Mouse (Mus musculus): ENCODE measurements around the gene Btbd35f13. TPM values are rescaled to one million over a fixed set of nuclear protein-coding genes. Genes with fewer than 3 reads are reported as not detected.
"Not testable (repeated sequence)": the region's sequence is repeated elsewhere in the genome, so short reads cannot be mapped to it uniquely, and the experiment has no call there.

The Btbd35f13 gene
- not detected in 2 replicates for polyA plus RNA-seq (2016; fragmentation: Nextera tagmentation; extraction: Ambion mirVana)

DNA sequence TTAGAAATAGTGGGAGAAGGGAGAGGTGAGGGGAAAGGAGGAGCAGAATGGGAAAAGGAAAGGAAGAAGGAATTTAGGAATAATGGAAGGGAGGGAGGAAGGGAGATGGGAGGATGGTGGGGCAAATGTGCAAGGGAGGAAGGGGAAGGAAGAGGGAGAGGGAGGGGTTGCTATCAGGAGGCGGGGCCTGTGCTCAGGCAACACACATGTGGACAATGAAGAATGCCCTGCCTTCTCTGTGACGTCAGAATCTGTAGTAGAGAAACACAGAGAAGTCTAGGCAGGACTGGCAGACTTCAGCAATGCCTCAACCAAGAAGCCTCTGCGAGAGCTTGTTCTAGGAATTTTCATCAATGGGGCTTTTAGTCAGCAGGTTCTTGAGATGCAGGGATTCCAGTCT lies at the start of gene Btbd35f13:
Gene Btbd35f13, plus strand, starts transcription at position 301 of the 400 bp plus-strand sequence.
- not testable (repeated sequence) for ATAC-seq (ENCODE audit: insufficient number of reproducible peaks, low FRiP score); H3K4me1 ChIP-seq (replicated peaks); H3K27ac ChIP-seq (ENCODE audit: poor library complexity, severe bottlenecking); H3K4me2 ChIP-seq; H3K9ac ChIP-seq; H3K4me3 ChIP-seq; H3K27me3 ChIP-seq (replicated peaks); H3K9me3 ChIP-seq (replicated peaks); H3K36me3 ChIP-seq
- WGBS = 55% methylated on average over 3 of the region's 3 CpGs

DNA sequence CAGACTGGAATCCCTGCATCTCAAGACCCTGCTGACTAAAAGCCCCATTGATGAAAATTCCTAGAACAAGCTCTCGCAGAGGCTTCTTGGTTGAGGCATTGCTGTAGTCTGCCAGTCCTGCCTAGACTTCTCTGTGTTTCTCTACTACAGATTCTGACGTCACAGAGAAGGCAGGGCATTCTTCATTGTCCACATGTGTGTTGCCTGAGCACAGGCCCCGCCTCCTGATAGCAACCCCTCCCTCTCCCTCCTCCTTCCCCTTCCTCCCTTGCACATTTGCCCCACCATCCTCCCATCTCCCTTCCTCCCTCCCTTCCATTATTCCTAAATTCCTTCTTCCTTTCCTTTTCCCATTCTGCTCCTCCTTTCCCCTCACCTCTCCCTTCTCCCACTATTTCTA lies 45.3 kb downstream of the Btbd35f13 start, which contains the start of gene Btbd35f14:
Gene Btbd35f14, minus strand, starts transcription at position 101 of the 400 bp plus-strand sequence.
- H3K9me3 ChIP-seq (replicated peaks); H3K36me3 ChIP-seq; H3K27me3 ChIP-seq (replicated peaks); H3K9ac ChIP-seq; H3K27ac ChIP-seq (ENCODE audit: poor library complexity, severe bottlenecking); H3K4me2 ChIP-seq; H3K4me1 ChIP-seq (replicated peaks); H3K4me3 ChIP-seq; ATAC-seq (ENCODE audit: insufficient number of reproducible peaks, low FRiP score): not testable (repeated sequence)
- no CpG with 5 or more reads among the region's 3 CpGs for WGBS

Other genes starting within 250 kb of the Btbd35f13 start
- gene Btbd35f15, start 79.9 kb upstream of the Btbd35f13 start, polyA plus RNA-seq (2016; fragmentation: Nextera tagmentation; extraction: Ambion mirVana) = not detected in 2 replicates
- gene Btbd35f14, start 45.2 kb downstream of the Btbd35f13 start, polyA plus RNA-seq (2016; fragmentation: Nextera tagmentation; extraction: Ambion mirVana) = not detected in 2 replicates